10 mouse cellular contexts compared by ENCODE assay signal in genomic region chr14:20914415-20914814, GRCm38 (mm10). TPM values are rescaled to one million over a fixed set of nuclear protein-coding genes. Genes with fewer than 3 reads are reported as not detected.
DNase-seq lines count a peak whose midpoint lies in the region; ATAC-seq lines count a peak whose summit lies in the region.
"Had no signal": no experiment of that assay in that cellular context is flagged by ENCODE, and none has a peak within 500 bp of the region (broad histone marks: within the 10 kb centered on the region; RNA-seq: fewer than 3 reads in every experiment).

No protein-coding gene starts in this region.

- no peaks in the 10 kb centered on the region for H3K36me3 ChIP-seq in hindbrain, embryonic 11.5 days (ENCODE audit: control insufficient read depth, insufficient read depth, low read length)
- H3K36me3 ChIP-seq: embryonic facial prominence, embryonic 10.5 days; lung, embryonic 15.5 days had no signal

- H3K27me3 ChIP-seq in hindbrain, embryonic 11.5 days (ENCODE audit: control insufficient read depth, insufficient read depth, low read length): no peaks in the 10 kb centered on the region
- H3K27me3 ChIP-seq: lung, embryonic 15.5 days had no signal

- no peak for ATAC-seq in hindbrain, embryonic 11.5 days (ENCODE audit: low FRiP score)

- no peaks in the 10 kb centered on the region for H3K4me1 ChIP-seq in hindbrain, embryonic 11.5 days (replicated peaks; ENCODE audit: control insufficient read depth, insufficient read depth, low read length)
- H3K4me1 ChIP-seq: embryonic facial prominence, embryonic 10.5 days; lung, embryonic 15.5 days had no signal

- H3K9me3 ChIP-seq in hindbrain, embryonic 11.5 days (ENCODE audit: control insufficient read depth, low read length): no peaks in the 10 kb centered on the region
- H3K9me3 ChIP-seq: embryonic facial prominence, embryonic 10.5 days; lung, embryonic 15.5 days had no signal

- H3K4me2 ChIP-seq in hindbrain, embryonic 11.5 days (replicated peaks; ENCODE audit: low read depth, low read length): no peak overlapping the region
- H3K4me2 ChIP-seq: lung, embryonic 15.5 days had no signal

- no peak overlapping the region for H3K9ac ChIP-seq in hindbrain, embryonic 11.5 days (ENCODE audit: low read depth, low read length)
- H3K9ac ChIP-seq: lung, embryonic 15.5 days had no signal

- peak; percentile 70 to 78 for DNase-seq in left cerebral cortex, adult 18-20 months (ENCODE audit: low spot score in 2 of 2)
- no peak for DNase-seq in left cerebral cortex, adult 11 months (ENCODE audit: low spot score)
- peak; percentile 76 for DNase-seq in adrenal gland, postnatal 14 days
- DNase-seq in frontal cortex, postnatal 14 days (ENCODE audit: low spot score in 2 of 2): peak; percentile 19 to 25
- DNase-seq in right cerebral cortex, adult 2 months (ENCODE audit: low spot score in 2 of 2): peak; percentile 71 to 72
- no peak for DNase-seq in gastrocnemius, adult 18-20 months (ENCODE audit: low spot score)
- no peak for DNase-seq in lung, postnatal 14 days
- no peak for DNase-seq in hindbrain, embryonic 11.5 days (ENCODE audit: low spot score)

- H3K27ac ChIP-seq in hindbrain, embryonic 11.5 days (ENCODE audit: low read depth, low read length): no peak overlapping the region
- H3K27ac ChIP-seq: embryonic facial prominence, embryonic 10.5 days; lung, embryonic 15.5 days had no signal

- 62% methylated on average over 2 of the region's 2 CpGs for WGBS in hindbrain, embryonic 11.5 days

- H3K4me3 ChIP-seq in hindbrain, embryonic 11.5 days (ENCODE audit: low read depth, low read length): no peak overlapping the region
- H3K4me3 ChIP-seq: embryonic facial prominence, embryonic 10.5 days; lung, embryonic 15.5 days had no signal

RNA-seq across cellular contexts. Expression of gene Vcl, which starts 14.8 kb away (rescaled TPM):
- 10 to 100 TPM; 21.7 to 26.0 TPM for total RNA-seq in left cerebral cortex, adult 18-20 months (2021)
- 93.6 and 93.9 TPM in 2 replicates for total RNA-seq in adrenal gland, postnatal 14 days (2021)
- 10 to 100 TPM; 62.3 to 64.9 TPM for total RNA-seq in gastrocnemius, adult 18-20 months (2021)
- polyA plus RNA-seq in hindbrain, embryonic 11.5 days (2014; fragmentation: Nextera tagmentation; extraction: Ambion mirVana): 34.6 and 36.2 TPM in 2 replicates

Comparison
In these comparisons a context has a peak if more than half of its experiments do, and no peak if none do; other contexts are left out.
1. DNase-seq: peak in left cerebral cortex, adult 18-20 months (2 of 2), adrenal gland, postnatal 14 days (single experiment), frontal cortex, postnatal 14 days (2 of 2) and right cerebral cortex, adult 2 months (2 of 2); none in left cerebral cortex, adult 11 months (single experiment), gastrocnemius, adult 18-20 months (single experiment), lung, postnatal 14 days (single experiment) and hindbrain, embryonic 11.5 days (single experiment).